Mouse (Mus musculus) kidney, adult 2 months (tissue): Measurements from ENCODE around the gene Gfm1.

Experiments used
- CTCF ChIP-seq: fragments of 200-500 bp; conservative IDR thresholded peaks from 2 replicates; pipeline ENCODE4 v1.5.1; 2011; ENCODE audit warnings: low read depth, mild to moderate bottlenecking, control low read depth, low read length, moderate library complexity, mixed read lengths; ENCODE audit not compliant: insufficient read depth, insufficient read length
- POLR2A ChIP-seq: fragments of 200-500 bp; IDR thresholded peaks from one replicate; pipeline ENCODE4 v1.6.1; 2011; ENCODE audit warnings: low read depth, low read length, control low read depth

DNA sequence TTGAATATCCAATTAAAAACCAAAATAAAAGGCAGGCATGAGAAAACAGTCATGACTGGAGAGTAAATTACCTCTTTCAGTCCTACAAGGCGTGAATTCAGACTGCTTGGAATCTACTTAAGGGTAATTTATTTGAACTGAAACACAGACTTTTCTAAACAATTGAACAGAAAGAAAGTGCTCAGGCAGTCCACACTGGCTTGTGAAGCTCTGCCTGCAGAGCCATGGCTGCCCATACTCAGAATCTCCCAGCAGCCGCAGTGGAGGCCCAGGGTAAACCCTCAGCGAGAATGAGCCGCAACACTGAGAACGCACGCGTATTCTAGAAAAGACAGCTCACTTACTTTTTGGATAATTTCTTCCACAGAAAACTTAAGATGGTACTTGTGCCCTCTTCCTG, 32.1 kb downstream of the Gfm1 start:
- no peak for TF ChIP-seq CTCF
- TF ChIP-seq POLR2A = no peak
